Mouse (Mus musculus): ENCODE results near the gene Olfr1419. TPM values are rescaled to one million over a fixed set of nuclear protein-coding genes. Genes with fewer than 3 reads are reported as not detected.

Gene Olfr1419
- polyA plus RNA-seq, 1 experiment from 2014 or later: not detected

DNA sequence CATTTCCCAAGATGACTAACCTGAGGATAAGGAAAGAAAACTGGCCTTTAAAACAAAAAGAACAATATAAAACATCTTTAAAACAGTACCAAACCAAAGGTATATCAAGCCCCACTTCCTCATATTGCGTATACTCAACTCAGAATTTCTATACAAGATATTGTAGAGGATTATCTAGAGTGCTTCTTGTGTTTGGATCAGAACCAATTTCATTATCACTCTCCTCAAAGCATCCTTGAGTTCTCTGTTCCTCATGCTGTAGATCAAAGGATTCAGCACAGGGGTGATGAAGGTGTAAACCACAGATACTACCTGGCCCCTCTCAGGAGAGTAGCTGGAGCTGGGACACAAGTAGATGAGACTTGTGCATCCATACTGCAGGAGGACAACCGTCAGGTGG, 20.1 kb downstream of the Olfr1419 start:
- no peak for ATAC-seq (ENCODE audit: low FRiP score)
- WGBS: 78% methylated on average over 2 of the region's 2 CpGs
- H3K4me2 ChIP-seq: no peak overlapping the region
- no peaks in the 10 kb centered on the region for H3K4me1 ChIP-seq
- no peak overlapping the region for H3K9ac ChIP-seq
- H3K36me3 ChIP-seq (replicated peaks): no peaks in the 10 kb centered on the region
- no peak overlapping the region for H3K27ac ChIP-seq
- H3K27me3 ChIP-seq: no peaks in the 10 kb centered on the region
- H3K9me3 ChIP-seq: no peaks in the 10 kb centered on the region
- no peak overlapping the region for H3K4me3 ChIP-seq (replicated peaks)

DNA sequence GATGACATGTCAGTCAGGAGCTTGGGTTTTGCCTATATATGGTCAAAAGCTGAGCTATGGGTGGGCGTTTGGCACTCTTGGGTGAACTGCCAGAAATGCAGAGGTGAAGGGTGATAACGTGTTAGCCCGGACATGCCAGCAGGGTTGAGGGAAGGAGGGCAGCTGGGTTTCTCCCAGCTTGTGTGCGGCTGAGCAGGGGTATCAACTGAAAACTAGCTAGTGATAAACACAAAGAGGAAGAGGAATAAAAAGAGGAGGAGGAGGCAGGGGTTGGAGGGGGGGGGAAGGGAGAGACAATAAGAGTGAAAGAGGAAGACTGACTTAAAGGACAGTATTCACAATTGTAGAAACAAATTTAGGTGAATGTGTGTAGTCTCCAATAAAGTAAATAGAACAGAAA, 22.3 kb downstream of the Olfr1419 start:
- H3K4me3 ChIP-seq (replicated peaks): no peak overlapping the region
- no peak overlapping the region for H3K27ac ChIP-seq
- no peaks in the 10 kb centered on the region for H3K36me3 ChIP-seq (replicated peaks)
- H3K4me2 ChIP-seq: no peak overlapping the region
- no peak for ATAC-seq (ENCODE audit: low FRiP score)
- H3K27me3 ChIP-seq: no peaks in the 10 kb centered on the region
- H3K4me1 ChIP-seq: no peaks in the 10 kb centered on the region
- no peaks in the 10 kb centered on the region for H3K9me3 ChIP-seq
- WGBS: 68% methylated on average over 4 of the region's 4 CpGs
- no peak overlapping the region for H3K9ac ChIP-seq

DNA sequence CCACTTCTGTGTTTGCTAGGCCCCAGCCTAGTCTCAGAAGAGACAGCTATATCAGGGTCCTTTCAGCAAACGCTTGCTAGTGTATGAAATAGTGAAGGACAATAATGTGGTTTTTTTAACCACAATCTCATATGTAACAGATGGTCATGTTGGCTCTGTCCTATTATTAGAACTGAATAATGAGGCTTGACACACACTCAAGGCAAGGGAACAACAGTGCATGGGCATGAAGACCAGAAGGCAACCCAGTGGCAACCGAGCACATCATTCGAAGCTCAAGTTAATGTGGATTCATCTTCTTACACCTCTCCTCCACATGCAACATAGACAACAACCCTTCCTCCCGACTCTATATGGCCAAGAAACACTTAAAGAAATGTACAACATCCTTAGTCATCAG, 28.6 kb downstream of the Olfr1419 start:
- Histone ChIP-seq H3K27ac (no peak overlapping the region), H3K27me3 (no peaks in the 10 kb centered on the region), H3K4me1 (no peaks in the 10 kb centered on the region), H3K4me2 (no peak overlapping the region), H3K36me3 (replicated peaks) (no peaks in the 10 kb centered on the region), H3K9ac (no peak overlapping the region), H3K9me3 (no peaks in the 10 kb centered on the region), H3K4me3 (replicated peaks) (no peak overlapping the region)
- WGBS: 87% methylated on average over 4 of the region's 4 CpGs
- no peak for ATAC-seq (ENCODE audit: low FRiP score)

DNA sequence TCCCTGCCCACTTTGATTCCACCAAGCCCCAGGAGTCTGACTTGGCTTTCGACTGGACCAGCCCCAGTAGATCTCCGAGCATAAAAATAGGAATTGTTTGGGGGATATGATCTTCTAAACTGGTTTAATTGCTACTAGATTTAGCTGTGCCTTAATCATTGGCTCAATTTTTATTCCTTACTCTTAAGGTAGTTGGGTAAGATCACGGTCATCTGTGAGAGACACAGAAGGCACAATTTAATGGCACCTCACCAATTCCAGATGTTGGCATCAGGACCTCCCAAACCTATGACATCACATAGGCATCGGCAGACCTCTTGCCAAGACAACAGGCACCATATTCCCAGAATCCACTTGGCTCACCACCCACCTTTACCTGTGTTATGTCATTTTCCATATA, 35.8 kb downstream of the Olfr1419 start, which contains the start of gene Olfr1417:
Gene Olfr1417, minus strand, starts transcription at position 101 of the 400 bp plus-strand sequence.
- Histone ChIP-seq H3K4me1 (no peaks in the 10 kb centered on the region), H3K9ac (no peak within 1 kb of the TSS), H3K27me3 (no peaks in the 10 kb centered on the region), H3K4me3 (replicated peaks) (no peak within 1 kb of the TSS), H3K27ac (no peak within 1 kb of the TSS), H3K36me3 (replicated peaks) (no peaks in the 10 kb centered on the region), H3K9me3 (no peaks in the 10 kb centered on the region), H3K4me2 (no peak within 1 kb of the TSS)
- ATAC-seq (ENCODE audit: low FRiP score): no peak
- 90% methylated on average over 4 of the region's 4 CpGs for whole genome bisulfite sequencing

DNA sequence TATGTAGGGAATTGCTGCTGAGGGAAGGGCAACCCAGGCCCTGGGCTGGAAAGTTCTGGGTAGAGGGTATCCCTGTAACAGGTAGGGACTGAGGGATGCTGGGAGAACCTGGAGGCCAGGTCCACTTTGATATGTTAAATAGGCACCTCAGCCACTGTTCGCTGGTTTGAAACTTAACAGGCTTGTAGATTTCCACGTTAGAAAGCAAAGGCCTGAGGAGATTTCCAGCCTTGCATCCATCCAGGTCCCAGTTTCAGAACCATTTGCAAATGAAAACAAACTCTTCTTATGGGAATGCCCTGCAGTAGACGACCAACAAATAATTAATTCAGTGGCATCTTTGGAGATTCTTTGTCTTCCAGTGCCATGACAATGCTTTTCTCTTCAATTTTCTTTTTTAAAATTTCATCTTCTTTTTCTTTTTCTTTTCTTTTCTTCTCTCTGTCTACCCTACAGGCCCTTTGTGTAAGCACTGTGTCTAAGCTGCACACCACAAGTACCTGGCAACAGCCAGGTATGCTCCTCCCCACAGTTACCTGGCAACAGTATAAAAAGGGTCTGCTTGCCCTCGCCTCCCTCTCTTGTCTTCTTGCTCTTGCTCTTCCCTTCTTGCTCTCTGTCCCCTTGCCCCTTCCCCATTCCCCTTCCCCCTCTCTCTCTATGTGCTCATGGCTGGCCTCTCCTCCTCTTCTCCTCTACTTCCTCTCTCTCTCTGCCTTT, 51.4 kb downstream of the Olfr1419 start:
- Histone ChIP-seq H3K27ac (no peak overlapping the region), H3K4me1 (peaks cover 12% of the 10 kb centered on the region), H3K27me3 (peaks cover 17% of the 10 kb centered on the region), H3K4me3 (replicated peaks) (no peak overlapping the region), H3K4me2 (no peak overlapping the region), H3K9me3 (no peaks in the 10 kb centered on the region), H3K36me3 (replicated peaks) (no peaks in the 10 kb centered on the region), H3K9ac (no peak overlapping the region)
- no peak for ATAC-seq (ENCODE audit: low FRiP score)
- 23% methylated on average over 4 of the region's 4 CpGs for WGBS

DNA sequence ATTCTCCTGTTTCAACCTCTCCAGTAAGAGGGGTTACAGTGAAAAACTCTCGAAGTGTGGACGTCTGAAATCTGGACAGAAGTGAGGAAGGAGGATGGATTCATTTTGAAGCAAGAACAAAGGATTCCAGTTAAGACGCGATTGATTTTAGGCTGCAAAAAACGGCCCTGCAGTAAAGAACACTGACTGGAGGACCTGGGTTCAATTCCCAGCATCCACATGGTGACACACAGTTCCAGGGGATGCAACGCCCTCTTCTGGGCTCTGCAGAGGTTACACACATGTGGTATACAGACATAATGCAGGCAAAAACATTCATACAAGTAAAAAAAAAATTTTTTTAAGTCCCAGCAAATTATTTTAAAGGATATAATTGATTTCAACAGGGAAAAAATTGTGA, 54.7 kb downstream of the Olfr1419 start:
- no peaks in the 10 kb centered on the region for H3K9me3 ChIP-seq
- no peak overlapping the region for H3K27ac ChIP-seq
- peak overlapping the region; percentile 97 for H3K4me2 ChIP-seq
- H3K27me3 ChIP-seq: peaks cover 43% of the 10 kb centered on the region
- H3K4me3 ChIP-seq (replicated peaks): peak overlapping the region; percentile 69; the same call in 1 of the 2 replicates
- no peak overlapping the region for H3K9ac ChIP-seq
- H3K4me1 ChIP-seq: peaks cover 19% of the 10 kb centered on the region
- 30% methylated on average over 6 of the region's 6 CpGs for WGBS
- no peak; the same call in 1 of the 2 replicates for ATAC-seq (ENCODE audit: low FRiP score)
- H3K36me3 ChIP-seq (replicated peaks): no peaks in the 10 kb centered on the region

DNA sequence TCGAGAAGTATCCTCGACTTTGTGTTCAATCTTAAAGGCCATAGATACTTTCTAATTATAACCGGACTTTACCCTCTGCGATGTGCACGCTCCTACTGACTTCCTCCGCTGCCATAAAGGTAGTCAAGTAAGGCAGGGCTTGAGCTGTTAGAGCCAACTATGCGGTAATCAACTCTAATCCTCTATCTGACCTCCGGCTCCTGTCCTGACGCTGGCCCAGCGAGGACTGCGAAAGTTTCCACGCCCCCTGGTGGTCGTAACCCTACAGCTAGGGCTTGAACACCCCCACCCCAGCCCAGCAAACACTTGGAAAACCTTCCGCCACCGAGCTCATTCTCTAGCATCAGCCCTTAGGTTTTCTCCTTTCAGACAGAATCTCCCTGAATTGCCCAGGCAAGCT, 55.1 kb downstream of the Olfr1419 start:
- H3K9me3 ChIP-seq: no peaks in the 10 kb centered on the region
- peaks cover 47% of the 10 kb centered on the region for H3K27me3 ChIP-seq
- WGBS: 1% methylated on average over 15 of the region's 15 CpGs
- no peaks in the 10 kb centered on the region for H3K36me3 ChIP-seq (replicated peaks)
- H3K4me1 ChIP-seq: peaks cover 19% of the 10 kb centered on the region
- H3K9ac ChIP-seq: no peak overlapping the region
- ATAC-seq (ENCODE audit: low FRiP score): peak; percentile 84
- peak overlapping the region; percentile 69 for H3K4me3 ChIP-seq (replicated peaks)
- peak overlapping the region; percentile 97 for H3K4me2 ChIP-seq
- no peak overlapping the region for H3K27ac ChIP-seq

DNA sequence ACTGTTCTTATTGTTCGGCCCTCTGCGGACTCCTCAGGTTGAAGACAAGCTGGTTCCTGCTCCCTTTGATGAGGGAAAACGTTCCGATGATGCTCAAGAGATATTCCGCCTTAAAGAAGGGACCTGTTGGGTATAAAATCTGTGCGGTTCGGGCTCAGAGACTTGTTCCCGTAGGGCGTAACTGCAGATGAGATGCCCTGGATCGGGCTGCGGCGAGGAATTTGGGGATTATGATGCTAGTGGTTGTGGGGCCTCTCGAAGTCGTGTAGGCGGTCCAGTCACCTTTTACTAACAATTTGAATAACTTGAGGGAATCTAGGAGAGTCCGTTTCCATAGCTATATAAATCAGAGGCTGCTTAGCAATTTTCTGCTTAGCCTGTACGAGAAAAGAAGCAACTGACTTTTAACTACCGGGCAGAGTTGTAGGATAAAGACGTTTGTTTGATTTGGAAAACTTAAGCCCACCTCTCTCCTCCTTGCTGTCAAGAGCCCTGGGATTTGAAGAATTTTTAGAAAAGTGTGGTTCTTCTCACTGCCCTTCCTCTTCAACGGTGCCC, 55.7 kb downstream of the Olfr1419 start, which contains the start of gene Stx3:
Gene Stx3, minus strand, starts transcription at position 261 of the 558 bp plus-strand sequence.
- WGBS: under 1% methylated on average over 20 of the region's 20 CpGs
- peak within 1 kb of the TSS; percentile 65 for H3K9ac ChIP-seq
- H3K9me3 ChIP-seq: no peaks in the 10 kb centered on the region
- H3K36me3 ChIP-seq (replicated peaks): no peaks in the 10 kb centered on the region
- ATAC-seq (ENCODE audit: low FRiP score): no peak; the same call in 1 of the 2 replicates
- H3K4me1 ChIP-seq: peaks cover 19% of the 10 kb centered on the region
- no peak within 1 kb of the TSS for H3K27ac ChIP-seq
- H3K27me3 ChIP-seq: peaks cover 48% of the 10 kb centered on the region
- peak within 1 kb of the TSS; percentile 69 for H3K4me3 ChIP-seq (replicated peaks)
- H3K4me2 ChIP-seq: peak within 1 kb of the TSS; percentile 97

Small RNA genes within 50 kb of the gene (microRNA-seq; reads per million reads assigned to microRNA genes)
- gene Mir6994: 14.3 reads per million, percentile 31 among the genes with 10 or more reads in this experiment

Other genes with a start within 250 kb of the Olfr1419 start
- not detected in 2 replicates for gene Ms4a3, start 234.3 kb downstream of the Olfr1419 start, polyA plus RNA-seq (2016; fragmentation: Nextera tagmentation; extraction: Ambion mirVana)
- gene Oosp2, start 214.5 kb downstream of the Olfr1419 start, polyA plus RNA-seq (2016; fragmentation: Nextera tagmentation; extraction: Ambion mirVana): not detected in 2 replicates
- gene Oosp1, start 184.0 kb downstream of the Olfr1419 start, polyA plus RNA-seq (2016; fragmentation: Nextera tagmentation; extraction: Ambion mirVana): not detected in 2 replicates
- not detected in 2 replicates for gene Oosp3, start 178.1 kb downstream of the Olfr1419 start, polyA plus RNA-seq (2016; fragmentation: Nextera tagmentation; extraction: Ambion mirVana)
- gene Gif, start 127.6 kb downstream of the Olfr1419 start, polyA plus RNA-seq (2016; fragmentation: Nextera tagmentation; extraction: Ambion mirVana): not detected in 2 replicates
- gene Mrpl16, start 104.7 kb downstream of the Olfr1419 start, polyA plus RNA-seq (2016; fragmentation: Nextera tagmentation; extraction: Ambion mirVana): 43.6 and 49.0 TPM in 2 replicates
- gene Stx3, start 55.7 kb downstream of the Olfr1419 start, polyA plus RNA-seq (2016; fragmentation: Nextera tagmentation; extraction: Ambion mirVana): 7.5 and 8.1 TPM in 2 replicates
- not detected in 2 replicates for gene Olfr1417, start 35.9 kb downstream of the Olfr1419 start, polyA plus RNA-seq (2016; fragmentation: Nextera tagmentation; extraction: Ambion mirVana)
- not detected in 2 replicates for gene Olfr1418, start 14.0 kb downstream of the Olfr1419 start, polyA plus RNA-seq (2016; fragmentation: Nextera tagmentation; extraction: Ambion mirVana)
- gene Olfr1420, start 11.5 kb upstream of the Olfr1419 start, polyA plus RNA-seq (2016; fragmentation: Nextera tagmentation; extraction: Ambion mirVana): 0.06 TPM in 1 of 2 replicates, not detected in the other
- 23.4 and 26.8 TPM in 2 replicates for gene Patl1, start 37.3 kb upstream of the Olfr1419 start, polyA plus RNA-seq (2016; fragmentation: Nextera tagmentation; extraction: Ambion mirVana)
- 5.8 and 6.3 TPM in 2 replicates for gene Osbp, start 90.8 kb upstream of the Olfr1419 start, polyA plus RNA-seq (2016; fragmentation: Nextera tagmentation; extraction: Ambion mirVana)
- 0.04 TPM in 1 of 2 replicates, not detected in the other for gene Olfr1423, start 166.2 kb upstream of the Olfr1419 start, polyA plus RNA-seq (2016; fragmentation: Nextera tagmentation; extraction: Ambion mirVana)
- gene Olfr1424, start 187.6 kb upstream of the Olfr1419 start, polyA plus RNA-seq (2016; fragmentation: Nextera tagmentation; extraction: Ambion mirVana): not detected in 2 replicates
- not detected in 2 replicates for gene Olfr1425, start 202.6 kb upstream of the Olfr1419 start, polyA plus RNA-seq (2016; fragmentation: Nextera tagmentation; extraction: Ambion mirVana)
- gene Olfr1426, start 216.9 kb upstream of the Olfr1419 start, polyA plus RNA-seq (2016; fragmentation: Nextera tagmentation; extraction: Ambion mirVana): not detected in 2 replicates
- not detected in 2 replicates for gene Olfr1427, start 228.2 kb upstream of the Olfr1419 start, polyA plus RNA-seq (2016; fragmentation: Nextera tagmentation; extraction: Ambion mirVana)
- gene Olfr1428, start 240.8 kb upstream of the Olfr1419 start, polyA plus RNA-seq (2016; fragmentation: Nextera tagmentation; extraction: Ambion mirVana): not detected in 2 replicates
- gene Olfr76, start 248.1 kb upstream of the Olfr1419 start, polyA plus RNA-seq (2016; fragmentation: Nextera tagmentation; extraction: Ambion mirVana): not detected in 2 replicates